Mouse (Mus musculus): ENCODE results near the gene Ush2a.

The Ush2a gene

DNA sequence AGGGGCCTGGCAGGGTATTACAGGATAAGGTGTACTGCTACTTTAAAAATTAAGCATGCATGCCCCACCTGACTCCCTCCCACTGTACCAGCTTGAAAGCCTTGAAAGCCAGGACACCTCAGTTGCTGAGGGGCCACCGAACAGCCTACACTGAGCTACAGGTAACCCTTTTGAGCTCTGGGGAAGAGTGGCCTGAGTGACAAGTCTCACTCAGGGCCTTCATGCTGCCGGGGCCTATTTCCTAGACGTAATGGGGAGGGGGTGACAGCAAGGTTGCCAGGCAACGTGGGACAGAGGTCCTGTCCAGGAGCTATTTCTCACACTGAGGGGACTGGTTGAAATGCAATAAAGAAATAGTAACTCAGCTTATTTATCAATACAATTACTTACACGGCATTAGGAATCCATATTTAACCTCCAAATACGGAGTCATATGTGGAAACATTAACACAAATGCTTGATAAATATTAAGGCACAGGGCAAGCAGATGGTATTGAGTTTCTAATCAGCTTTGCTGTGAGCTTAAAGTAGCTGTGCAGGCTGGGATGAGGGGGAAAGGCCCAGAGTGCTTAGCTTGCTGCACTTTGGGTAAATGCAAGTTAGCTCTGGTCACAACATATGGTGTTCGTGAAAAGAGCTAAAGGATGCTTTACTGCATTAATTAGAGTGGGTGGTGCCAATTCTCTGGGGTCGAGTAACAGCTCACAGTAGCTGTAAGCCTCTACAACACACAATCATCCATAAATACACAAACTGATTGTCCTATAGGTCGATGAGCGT, at the start of gene Ush2a:
Gene Ush2a, plus strand, starts transcription at position 121 of the 780 bp plus-strand sequence.
- in situ Hi-C loops (cut with MboI; ENCODE audit: low sequenced_read_pairs), result no loop called here

DNA sequence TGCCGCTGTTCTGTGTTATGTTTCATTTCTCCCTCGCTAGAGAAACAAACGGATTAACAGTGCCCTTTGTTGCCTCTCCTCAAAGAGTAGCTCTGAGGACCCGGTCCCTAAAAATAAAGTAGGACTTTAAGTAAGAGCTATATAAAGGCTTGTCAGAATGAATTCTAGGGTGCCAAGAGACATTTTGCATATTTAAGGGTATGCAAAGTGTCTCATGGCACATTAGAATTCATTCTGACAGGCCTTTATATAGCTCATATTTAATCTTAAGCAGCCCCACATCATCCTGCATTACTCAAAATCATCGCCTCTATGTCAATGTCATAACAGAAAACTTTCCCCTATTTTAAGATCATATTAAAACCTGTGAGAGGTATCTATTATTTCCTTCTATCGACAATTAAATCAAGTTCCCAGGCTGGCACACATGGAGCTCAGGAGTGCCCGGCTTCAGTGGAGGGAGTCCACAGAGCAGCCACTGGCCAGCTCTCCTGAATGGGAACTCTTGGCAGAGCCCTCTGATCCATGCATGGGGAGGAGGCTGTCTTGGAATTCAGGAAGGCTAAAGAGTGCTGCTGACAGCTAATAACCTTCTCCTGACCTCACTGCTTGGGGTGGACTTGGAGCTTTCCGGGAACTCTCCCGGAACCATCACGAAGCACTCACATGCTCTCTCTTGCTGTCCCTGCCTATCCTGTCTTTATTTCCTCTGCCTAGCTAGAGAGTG, 46.8 kb upstream of the Ush2a start:
- in situ Hi-C loops (cut with MboI; ENCODE audit: low sequenced_read_pairs), result no loop called here

DNA sequence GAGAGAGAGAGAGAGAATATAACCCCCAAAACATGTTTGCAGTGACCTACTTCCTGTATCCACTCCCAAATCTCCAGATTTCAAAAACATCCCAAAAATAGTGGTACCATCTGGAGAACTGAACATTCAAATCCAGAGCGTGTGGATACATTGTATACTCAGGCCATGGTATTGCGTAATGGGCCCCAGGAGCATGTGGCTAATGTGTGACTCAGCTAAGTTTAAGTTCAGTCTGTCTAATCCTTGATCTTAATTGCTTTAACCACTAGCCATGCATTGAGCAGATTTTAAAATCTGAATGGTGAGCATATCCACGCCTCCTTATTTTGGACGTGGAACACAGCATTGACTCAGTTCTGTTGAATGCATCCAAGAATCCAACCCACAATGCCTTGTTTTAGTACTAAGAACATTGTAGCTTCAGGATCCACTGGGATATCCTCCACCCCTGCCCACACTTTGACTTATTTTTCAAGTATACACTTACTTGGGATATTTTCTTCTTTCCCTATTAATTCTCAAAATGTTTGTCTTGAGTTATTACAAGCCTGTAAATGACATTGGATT, 40.5 kb upstream of the Ush2a start:
- in situ Hi-C loops (cut with MboI; ENCODE audit: low sequenced_read_pairs), result no loop called here

DNA sequence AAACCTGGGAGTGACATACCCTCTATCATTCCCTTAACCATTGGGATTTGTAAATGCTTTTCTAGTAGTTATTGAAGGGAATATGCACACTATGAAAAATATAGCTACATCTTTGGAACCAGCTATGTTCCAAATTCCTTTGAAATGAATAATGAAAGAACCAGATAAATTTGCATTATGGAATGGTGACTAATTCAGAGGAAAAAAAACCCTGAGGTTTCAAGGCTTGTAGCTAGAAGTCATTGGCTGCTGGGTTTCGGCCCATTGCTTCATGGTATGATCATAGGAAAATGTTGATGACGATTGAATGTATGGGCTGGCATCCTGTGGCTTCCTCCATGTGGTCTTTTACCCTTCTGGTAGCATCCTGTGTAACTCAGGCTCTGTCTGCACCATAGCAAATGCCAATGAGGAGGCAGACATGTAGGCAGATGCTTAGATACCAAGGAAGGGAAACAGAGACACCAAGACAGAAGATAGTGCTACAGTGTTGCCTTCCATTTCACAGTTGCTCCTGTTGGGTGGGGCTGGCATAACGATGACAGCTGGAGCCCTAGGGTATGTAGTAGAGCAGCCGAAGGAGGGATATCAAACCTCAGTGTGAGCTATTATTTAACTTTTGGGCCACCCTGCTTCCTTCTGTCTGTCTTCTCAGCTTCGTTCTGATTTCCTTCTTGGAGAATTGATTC, 28.6 kb upstream of the Ush2a start:
- in situ Hi-C loops (cut with MboI; ENCODE audit: low sequenced_read_pairs), result no loop called here

DNA sequence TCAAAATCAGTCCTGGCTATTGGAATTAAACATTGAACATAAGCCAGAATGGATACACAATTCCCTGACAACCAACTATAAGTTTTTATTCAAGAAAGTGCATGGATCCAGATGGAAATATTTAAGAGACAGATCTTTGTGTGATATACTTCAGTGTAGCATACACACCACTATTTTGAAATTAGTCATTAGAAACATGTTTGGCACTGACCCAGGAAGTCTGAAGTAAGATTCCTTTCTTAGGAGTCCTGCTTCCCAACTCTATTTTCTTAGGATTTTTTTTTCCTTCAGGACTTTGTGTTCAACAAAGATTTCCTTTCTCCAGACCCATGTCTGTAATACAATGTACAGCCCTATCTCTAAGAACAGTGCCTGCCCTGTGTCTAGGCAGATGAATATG, 23.2 kb upstream of the Ush2a start:
- in situ Hi-C loops (cut with MboI; ENCODE audit: low sequenced_read_pairs), result no loop called here

DNA sequence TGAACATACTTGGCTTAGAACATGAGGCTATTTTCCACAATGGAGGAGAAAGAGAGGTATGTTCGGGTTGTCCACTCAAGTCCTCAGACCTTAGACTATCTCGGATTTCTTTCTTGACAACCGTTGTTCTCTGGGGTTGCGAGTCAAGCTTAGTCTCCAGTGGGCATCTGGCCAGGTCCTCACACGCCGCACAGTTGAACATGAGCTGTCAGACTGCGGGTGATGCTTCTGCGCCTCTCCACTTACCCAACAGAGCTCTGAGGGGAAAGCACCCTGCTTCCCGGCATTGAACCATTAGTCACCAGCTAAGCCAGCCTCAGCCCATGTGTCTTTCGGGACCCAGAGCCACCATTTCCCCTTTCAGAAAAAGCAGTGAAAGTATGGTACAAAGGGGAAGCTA, 20.1 kb upstream of the Ush2a start:
- in situ Hi-C loops (cut with MboI; ENCODE audit: low sequenced_read_pairs), result no loop called here

DNA sequence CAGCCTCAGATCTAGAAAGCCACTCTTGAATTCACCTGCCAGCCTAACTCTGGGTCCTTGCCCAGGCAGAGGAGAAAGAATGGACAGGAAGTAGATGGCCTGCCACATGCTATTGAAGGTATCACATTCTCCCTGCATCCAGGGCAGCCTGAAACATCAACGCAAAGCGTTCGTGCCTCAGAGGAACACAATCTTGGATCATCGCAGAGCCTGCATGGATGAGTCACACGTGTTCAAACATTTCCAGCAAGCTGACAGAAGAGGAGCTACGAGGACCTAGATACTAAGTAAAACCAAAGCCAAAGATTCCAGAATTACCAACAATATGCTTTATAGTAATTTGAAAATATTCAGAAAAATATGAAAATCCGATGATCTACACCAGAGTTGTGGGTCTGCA, 4.3 kb upstream of the Ush2a start:
- in situ Hi-C loops (cut with MboI; ENCODE audit: low sequenced_read_pairs), result no loop called here

DNA sequence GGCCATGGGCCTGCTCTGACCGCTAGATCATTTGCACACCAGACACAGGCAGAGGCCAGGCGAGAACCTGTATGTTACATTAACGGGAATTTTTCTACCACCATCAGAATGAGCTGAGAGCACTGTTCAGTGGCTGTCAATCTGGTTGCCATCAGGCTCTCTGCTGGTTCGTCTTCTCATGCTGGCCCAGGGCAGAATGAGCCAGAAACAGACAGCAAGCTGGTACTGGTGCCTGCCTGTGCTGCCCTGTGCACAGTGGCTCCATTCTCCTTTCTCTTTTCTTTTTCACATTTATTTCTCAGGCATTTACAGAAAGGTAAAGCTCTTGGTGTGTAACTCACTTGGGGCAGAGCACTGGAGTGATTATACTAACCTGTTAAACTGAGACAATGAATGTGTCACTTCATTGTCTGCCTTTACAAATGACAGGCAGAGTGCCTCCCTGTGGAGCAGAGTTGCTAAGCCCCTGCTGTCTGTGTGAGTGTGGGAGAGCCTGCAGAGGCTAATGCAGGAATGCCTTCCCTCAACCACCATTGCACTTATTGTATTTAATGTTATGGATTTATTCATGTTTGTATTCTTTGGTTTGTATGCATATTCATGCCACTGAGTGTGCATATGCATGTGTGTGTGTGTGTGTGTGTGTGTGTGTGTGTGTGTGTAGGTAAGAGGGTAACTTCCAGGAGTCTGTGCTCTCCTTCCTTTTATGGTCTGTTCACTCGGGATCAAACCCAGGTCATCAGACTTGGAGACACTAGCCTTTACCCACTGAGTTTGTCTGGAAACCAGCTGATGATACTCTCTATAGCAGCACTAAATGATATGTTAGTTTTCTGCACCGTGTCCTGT, 1.3 kb upstream of the Ush2a start:
- in situ Hi-C loops (cut with MboI; ENCODE audit: low sequenced_read_pairs), result no loop called here

DNA sequence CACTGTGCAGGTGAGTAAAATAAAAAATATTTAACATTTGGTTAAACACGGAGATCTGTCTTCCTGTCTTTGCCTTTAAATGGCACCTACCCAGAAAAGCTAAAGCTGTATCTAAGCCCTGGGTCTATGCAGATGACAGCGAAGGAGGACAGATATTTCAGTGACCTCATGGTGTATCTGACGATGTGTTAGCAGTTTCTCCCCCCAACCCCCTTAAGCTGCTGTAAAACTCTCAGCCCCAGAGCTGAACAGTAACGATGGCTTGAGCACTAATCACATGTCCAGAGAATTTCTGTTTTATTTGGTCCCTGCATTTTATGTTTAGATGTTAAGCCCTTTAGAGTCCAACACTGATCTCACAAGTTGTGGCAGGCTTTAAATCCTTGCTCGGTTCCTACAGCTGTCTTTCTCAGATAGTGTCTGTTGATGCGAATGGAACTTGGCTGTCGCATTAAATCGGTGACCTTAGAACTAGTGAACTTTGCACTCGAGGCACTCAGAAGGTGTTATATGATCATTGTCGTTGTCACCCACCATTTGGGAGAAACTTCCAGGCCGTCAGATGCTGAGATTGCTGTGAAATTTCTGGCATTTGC, 5.4 kb downstream of the Ush2a start:
- in situ Hi-C loops (cut with MboI; ENCODE audit: low sequenced_read_pairs), result no loop called here

DNA sequence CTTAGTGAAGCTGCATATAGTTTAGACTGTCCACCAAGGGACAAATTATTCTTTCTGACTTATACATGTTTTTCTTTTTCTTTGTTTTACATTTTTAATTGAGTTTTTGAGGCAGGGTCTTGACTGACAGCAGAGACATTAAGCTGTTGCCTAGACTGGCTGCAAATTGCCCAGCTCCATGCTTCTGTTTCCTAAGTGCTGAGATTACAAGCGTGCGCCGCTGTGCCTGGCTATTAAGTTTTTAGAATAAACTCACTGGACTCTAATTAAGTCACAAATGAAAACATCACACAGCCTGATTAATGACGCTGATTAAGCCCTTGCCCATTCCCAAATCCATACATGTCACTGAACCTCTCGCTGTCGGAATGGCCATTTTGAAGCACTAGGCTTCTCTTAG, 7.2 kb downstream of the Ush2a start:
- in situ Hi-C loops (cut with MboI; ENCODE audit: low sequenced_read_pairs), result no loop called here

DNA sequence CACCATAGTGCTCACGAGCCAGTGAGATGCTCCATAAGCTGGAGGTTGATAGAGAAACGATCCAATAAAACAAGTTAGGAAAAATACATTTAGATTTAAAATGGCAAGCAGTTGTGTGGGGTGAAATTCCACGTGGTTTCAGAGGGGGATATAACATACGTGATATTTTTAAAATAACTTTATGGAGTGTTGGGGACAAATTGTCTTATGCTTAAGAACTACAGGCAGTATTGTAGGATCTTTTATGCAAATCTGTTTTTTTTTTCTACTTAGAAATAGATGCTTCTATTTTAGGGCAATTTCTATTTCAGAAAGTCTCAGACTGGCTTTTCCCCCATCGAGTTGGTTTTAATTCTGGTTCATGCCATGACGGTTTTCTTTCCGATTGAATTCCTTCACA, 51.5 kb downstream of the Ush2a start:
- in situ Hi-C loops (cut with MboI; ENCODE audit: low sequenced_read_pairs), result no loop called here

DNA sequence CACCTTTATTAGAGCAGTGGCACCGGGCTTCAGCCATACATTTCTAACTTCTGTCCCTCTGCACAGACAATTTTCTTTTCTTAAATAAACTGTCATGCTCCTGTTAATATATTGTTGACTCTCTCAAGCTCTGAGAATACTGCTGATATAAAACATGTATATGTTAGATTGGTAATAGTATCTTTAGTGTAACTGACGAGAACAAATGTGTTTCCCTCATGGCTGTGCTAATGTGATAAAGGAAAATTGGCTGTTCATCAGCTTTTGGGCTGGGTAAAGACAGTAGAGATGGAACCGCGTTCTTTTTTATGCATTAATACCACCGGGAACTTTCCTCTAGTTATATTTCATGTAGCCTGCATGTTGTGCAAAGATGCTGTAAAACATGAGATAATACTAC, 54.8 kb downstream of the Ush2a start:
- in situ Hi-C loops (cut with MboI; ENCODE audit: low sequenced_read_pairs), result no loop called here

DNA sequence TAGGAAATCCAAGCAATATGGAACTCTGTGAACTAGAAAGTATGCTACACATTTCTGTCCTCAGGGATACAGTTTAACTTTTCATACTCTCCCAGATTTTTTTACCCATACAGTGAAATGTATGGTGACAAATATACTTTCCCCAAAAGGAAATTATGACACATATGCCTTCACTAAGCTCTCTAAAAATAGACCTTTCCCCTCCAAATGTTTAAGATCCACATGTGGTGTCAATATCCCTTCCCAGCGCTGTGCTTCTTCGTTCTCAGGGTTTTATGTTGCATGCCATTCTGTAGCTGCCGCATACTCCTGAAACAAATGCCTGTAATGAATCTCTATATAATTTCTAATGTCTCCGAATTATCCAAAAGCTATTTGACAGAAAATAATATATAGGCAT, 58.4 kb downstream of the Ush2a start:
- in situ Hi-C loops (cut with MboI; ENCODE audit: low sequenced_read_pairs), result no loop called here

DNA sequence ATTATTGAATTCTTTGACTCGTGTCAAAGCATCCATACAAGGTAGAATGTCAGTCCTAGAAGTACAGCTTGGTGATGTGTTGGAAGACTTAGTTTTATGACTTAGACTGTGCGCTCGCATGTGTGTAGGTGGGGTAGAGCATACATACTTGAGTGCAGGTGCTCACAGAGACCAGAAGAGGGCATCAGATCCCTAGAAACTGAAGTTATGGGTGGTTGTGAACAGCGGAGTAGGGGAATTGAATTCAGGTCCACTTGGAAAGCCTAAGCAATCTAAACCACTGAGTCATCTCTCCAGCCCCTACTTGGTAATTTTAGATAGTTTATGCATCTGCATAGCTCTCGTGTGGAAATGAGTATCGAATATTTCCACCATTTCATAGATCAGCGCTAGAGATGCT, 59.7 kb downstream of the Ush2a start:
- in situ Hi-C loops (cut with MboI; ENCODE audit: low sequenced_read_pairs), result no loop called here

DNA sequence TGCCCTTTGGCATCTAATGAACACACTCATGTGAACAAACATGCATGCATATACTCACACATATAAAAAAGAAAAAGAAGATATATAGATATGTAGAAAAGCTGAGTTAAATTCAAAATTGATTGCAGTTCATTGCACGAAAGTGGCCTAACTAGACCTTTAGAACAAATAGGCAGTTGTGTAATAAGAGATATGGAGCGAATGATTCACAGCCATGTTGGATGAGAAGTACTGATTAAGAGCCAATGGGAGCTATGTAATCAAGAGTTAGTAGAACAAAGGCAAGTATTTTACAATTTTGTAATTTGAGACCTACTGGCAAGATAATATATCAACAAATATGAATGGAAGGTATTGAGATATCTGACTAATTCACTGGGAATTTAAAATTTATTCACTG, 68.6 kb downstream of the Ush2a start:
- in situ Hi-C loops (cut with MboI; ENCODE audit: low sequenced_read_pairs), result no loop called here

DNA sequence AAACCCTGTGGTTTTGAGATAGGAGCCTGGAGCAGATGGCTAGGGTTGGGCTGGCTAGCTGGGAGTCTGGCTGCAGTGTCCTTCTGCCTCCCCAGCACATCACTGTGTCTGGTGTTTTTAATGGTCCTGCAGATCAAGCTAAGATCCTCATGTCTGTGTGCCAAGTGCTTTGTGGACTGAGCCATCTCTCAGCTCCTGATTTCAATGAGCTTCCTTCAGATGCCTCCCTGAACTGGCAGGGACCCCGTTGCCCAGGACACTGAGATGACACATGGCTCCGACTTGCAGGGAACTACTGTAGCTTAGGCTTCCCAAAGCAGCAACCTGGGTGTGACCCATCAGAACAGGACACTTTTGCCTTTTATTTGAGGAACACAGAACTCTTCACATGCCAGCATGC, 72.1 kb downstream of the Ush2a start:
- in situ Hi-C loops (cut with MboI; ENCODE audit: low sequenced_read_pairs), result no loop called here

DNA sequence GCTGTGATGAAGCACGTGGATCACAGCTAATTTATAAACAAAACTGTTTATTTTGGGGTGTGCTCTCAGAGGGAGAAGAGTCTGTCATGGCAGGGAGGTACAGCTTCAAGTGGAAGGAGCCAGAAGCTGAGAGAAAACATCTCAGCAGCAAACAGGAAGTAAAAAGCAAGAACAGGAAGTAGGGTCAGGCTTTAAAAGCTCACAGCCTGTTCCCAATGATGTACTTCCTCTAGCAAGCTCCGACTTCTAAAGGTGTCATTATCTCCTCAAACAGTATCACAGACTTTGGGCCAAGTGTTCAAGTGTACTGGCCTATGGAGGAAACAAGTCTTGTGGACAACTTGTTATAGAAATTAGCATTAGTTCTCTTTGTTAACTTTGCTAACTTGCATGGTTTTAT, 85.9 kb downstream of the Ush2a start:
- in situ Hi-C loops (cut with MboI; ENCODE audit: low sequenced_read_pairs), result no loop called here

DNA sequence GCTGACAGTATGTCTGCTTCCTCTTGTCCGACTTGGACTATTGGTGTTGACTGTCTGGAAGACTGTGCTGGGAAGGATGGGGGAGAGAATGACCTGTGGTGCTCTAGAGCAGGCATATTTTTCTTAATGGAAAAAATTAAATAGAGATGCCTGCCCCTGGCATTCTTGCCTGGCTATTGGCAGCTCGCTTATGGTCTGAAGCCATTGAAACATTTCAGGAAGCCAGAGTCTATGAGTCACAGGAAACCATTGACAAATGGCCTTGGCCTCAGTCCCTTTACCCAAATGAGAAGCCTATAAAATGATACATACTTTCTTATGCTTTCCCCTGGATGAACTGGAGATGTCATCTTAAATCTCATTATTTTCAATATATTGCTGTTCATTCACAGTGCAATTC, 92.9 kb downstream of the Ush2a start:
- in situ Hi-C loops (cut with MboI; ENCODE audit: low sequenced_read_pairs), result no loop called here

DNA sequence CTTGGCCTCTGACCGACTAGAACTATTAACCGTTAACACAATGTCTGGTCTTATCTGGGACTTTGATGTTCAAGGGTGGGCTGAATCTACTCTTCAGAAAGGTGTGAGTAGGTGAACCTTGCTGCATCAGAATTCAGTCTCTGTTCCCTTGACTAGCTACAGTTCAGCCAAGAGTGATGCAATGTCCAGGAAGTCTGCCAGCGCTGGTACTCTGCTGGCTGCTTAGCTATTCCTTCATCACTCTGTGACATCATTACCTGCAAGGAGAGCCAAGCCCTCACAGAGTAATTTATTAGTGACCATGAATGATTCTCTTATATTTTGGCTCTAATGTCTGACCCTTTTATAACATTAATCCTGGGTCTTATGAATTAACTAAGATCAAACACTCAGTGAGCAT, 101.7 kb downstream of the Ush2a start:
- in situ Hi-C loops (cut with MboI; ENCODE audit: low sequenced_read_pairs), result no loop called here

DNA sequence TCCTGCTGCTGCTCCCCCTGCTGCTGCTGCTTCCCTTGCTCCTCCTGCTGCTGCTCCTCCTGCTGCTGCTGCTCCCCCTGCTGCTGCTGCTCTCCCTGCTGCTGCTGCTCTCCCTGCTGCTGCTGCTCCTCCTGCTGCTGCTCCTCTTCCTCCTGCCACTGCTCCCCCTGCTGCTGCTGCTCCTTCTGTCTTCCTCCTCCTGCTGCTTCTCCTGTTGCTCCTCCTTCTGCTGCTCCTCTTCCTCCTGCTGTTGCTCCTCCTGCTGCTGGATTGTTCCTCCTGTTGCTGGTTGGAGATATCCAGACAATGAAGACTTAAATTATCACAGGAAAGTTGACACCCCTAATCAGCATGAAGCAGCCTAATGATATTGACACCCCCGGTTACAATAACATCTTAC, 123.4 kb downstream of the Ush2a start:
- in situ Hi-C loops (cut with MboI; ENCODE audit: low sequenced_read_pairs), result no loop called here

Data from CH12F3 (cell line).